Mouse (Mus musculus) limb, embryonic 13.5 days (tissue): ENCODE data around the gene Fras1. TPM values are rescaled to one million over a fixed set of nuclear protein-coding genes. Genes with fewer than 3 reads are reported as not detected.

Experiments
- ATAC-seq: fragments of 200-750 bp; cut with Nextera tagmentation; 2 replicates; pipeline ENCODE4 v1.8.0; 2017; ENCODE audit warnings: low read depth, moderate number of reproducible peaks, moderate TSS enrichment; ENCODE audit not compliant: low FRiP score
- H3K27ac ChIP-seq: fragments of 300-500 bp; sonication (generic); 2 replicates; pipeline ENCODE4 v1.5.1; 2015; ENCODE audit warnings: inconsistent platforms, mild to moderate bottlenecking, moderate library complexity
- H3K27me3 ChIP-seq: fragments of 300-500 bp; sonication (generic); 2 replicates; pipeline ENCODE4 v1.6.1; 2015; ENCODE audit warnings: mild to moderate bottlenecking, inconsistent platforms
- H3K36me3 ChIP-seq: fragments of 300-500 bp; sonication (generic); 2 replicates; pipeline ENCODE4 v1.6.1; 2015; ENCODE audit warnings: inconsistent platforms, mild to moderate bottlenecking, moderate library complexity
- H3K4me1 ChIP-seq: fragments of 300-500 bp; sonication (generic); 2 replicates; pipeline ENCODE4 v1.6.1; 2015; ENCODE audit warnings: inconsistent platforms
- H3K4me2 ChIP-seq: fragments of 300-500 bp; sonication (generic); replicated peaks from 2 replicates; pipeline ENCODE4 v1.6.1; 2015; ENCODE audit warnings: inconsistent platforms, mild to moderate bottlenecking, moderate library complexity
- H3K4me3 ChIP-seq: fragments of 300-500 bp; sonication (generic); 2 replicates; pipeline ENCODE4 v1.5.1; 2015; ENCODE audit warnings: moderate library complexity, mild to moderate bottlenecking, inconsistent platforms
- H3K9ac ChIP-seq: fragments of 300-500 bp; sonication (generic); 2 replicates; pipeline ENCODE4 v1.6.1; 2015; ENCODE audit warnings: mild to moderate bottlenecking, inconsistent platforms
- H3K9me3 ChIP-seq: fragments of 300-500 bp; sonication (generic); 2 replicates; pipeline ENCODE4 v1.6.1; 2016; ENCODE audit warnings: inconsistent platforms
- WGBS: fragments of 180-500 bp; shearing (Covaris S2); methylation state at CpG from one replicate; pipeline ENCODE4 v1.1.7; 2015; 5-methylcytosine and 5-hydroxymethylcytosine counted together
- polyA plus RNA-seq: library from polyadenylated mRNA; unstranded; fragments of >200 nt; fragmentation: Nextera tagmentation; extraction: Ambion mirVana; gene quantifications from 2 replicates; pipeline ENCODE4 v1.2.1, GENCODE M21; 2015

Fras1 gene
- polyA plus RNA-seq, 1 experiment from 2014 or later: 21.8 TPM

DNA sequence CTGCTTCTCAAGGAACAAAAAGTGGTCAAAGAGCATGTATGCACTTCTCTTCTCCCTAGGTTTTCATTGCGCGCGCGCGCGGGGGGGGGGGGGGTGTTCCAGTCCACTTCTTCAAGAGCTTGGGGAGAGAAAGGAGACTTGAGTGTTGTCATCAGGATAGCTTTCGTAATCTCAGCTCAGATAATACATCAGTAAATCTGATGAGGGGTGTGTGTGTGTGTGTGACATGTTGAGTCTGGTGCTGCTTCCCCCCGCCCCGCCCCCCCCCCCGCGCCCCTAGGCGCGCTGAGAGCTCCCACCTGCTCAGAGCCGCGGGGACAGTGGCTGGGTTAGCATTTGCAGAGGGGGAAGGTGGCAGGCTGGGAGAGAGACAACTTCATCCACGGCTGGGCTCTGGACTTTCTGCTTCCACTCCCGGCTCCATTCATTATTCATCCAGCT, 1.7 kb downstream of the Fras1 start:
- Histone ChIP-seq H3K36me3 (no peaks in the 10 kb centered on the region), H3K27me3 (peaks cover 9% of the 10 kb centered on the region; the same call in 1 of the 2 replicates), H3K9me3 (no peaks in the 10 kb centered on the region), H3K4me1 (peaks cover 32% of the 10 kb centered on the region), H3K27ac (no peak overlapping the region), H3K4me2 (peak overlapping the region; percentile 93), H3K9ac (peak overlapping the region; percentile 71), H3K4me3 (peak overlapping the region; percentile 67)
- no peak for ATAC-seq
- WGBS: under 1% methylated on average over 11 of the region's 17 CpGs

DNA sequence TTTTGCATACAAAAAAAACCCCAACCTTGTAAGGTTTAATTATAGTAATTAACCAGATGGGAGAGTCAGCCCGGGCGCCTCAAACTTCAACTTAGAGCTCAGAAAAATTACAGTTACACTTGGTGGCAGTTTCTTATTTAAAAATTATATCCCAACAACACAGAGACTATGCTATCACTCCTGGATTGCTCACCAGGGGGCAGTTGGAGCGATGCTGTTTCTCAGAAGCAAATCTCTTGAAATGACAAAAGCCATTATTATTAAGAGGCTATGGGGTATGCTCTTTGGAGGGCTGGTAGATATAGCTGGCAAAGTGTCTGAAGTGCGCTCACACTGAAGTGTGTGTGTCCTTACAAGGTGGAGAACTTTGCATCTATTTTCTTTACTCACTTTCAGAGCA, 2.5 kb downstream of the Fras1 start:
- peaks cover 9% of the 10 kb centered on the region; the same call in 1 of the 2 replicates for H3K27me3 ChIP-seq
- H3K4me2 ChIP-seq: peak overlapping the region; percentile 93
- WGBS: 62% methylated on average over 4 of the region's 4 CpGs
- H3K4me3 ChIP-seq: peak overlapping the region; percentile 67; the same call in 1 of the 2 replicates
- no peaks in the 10 kb centered on the region for H3K9me3 ChIP-seq
- H3K4me1 ChIP-seq: peaks cover 34% of the 10 kb centered on the region
- H3K27ac ChIP-seq: no peak overlapping the region
- ATAC-seq: no peak
- H3K36me3 ChIP-seq: no peaks in the 10 kb centered on the region
- H3K9ac ChIP-seq: peak overlapping the region; percentile 71; the same call in 1 of the 2 replicates

DNA sequence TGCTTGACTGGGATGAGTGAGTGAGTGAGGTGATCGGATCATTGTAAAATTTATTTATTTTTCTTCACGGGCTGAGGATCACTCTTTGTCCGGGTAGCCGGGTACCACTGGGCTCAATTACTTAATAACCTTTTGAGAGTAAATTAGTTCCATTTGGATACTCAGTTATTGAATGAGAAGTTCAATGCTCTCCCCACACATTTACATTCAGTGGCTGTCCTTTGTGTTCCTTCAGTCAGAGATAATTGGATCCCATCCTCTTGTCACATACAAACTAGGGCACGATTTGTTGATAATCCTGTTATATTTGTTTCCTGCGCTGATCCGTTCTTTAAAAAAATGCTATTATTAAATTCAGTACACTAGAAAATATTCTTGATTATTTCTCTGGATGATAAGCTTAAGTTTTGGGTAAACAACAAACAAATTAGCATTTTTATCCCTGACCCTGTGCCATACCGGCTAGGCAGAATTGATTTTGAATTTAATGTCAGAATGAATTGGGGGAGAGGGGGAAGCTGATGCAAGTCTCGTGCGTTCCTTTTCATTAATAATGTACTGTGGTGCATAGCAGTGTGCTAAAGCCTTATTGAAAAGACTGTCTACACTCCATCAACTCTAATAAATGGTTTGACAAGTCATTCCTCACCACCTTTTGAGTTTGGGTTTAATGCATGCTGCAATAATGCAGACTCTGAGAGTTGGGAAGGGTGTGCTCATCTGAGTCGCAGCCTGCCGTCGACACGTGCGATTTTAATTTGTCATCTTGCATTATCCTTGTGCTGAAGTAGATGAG, 12.6 kb downstream of the Fras1 start:
- H3K9ac ChIP-seq: no peak overlapping the region
- H3K4me2 ChIP-seq: no peak overlapping the region
- H3K4me1 ChIP-seq: no peaks in the 10 kb centered on the region
- H3K27me3 ChIP-seq: no peaks in the 10 kb centered on the region
- WGBS: 89% methylated on average over 15 of the region's 15 CpGs
- H3K36me3 ChIP-seq: 0 out of 2 replicates have a peak, but pooled peaks cover 4% of the 10 kb centered on the region
- H3K27ac ChIP-seq: no peak overlapping the region
- no peak overlapping the region for H3K4me3 ChIP-seq
- peaks cover 5% of the 10 kb centered on the region; the same call in 1 of the 2 replicates for H3K9me3 ChIP-seq
- no peak for ATAC-seq

DNA sequence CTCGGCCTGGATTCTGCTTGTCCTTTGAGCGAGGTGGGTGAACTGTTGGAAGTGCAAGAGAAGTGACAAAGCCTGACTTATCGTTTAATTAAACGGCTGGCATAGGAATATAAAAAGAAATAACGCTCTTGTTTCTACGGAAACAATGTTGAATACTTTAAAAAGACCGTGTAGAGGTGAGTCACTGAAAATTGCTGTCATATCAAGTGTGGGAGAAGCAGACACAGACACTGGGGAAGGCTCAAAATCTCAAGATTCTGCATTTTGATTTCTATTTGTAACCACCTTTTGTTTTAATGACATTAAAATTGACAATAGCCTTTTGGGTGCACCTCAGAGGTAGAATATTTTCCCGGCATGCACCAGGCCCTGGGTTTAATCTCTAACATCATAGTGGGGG, 14.6 kb downstream of the Fras1 start:
- 0 out of 2 replicates have a peak, but pooled peaks cover 4% of the 10 kb centered on the region for H3K36me3 ChIP-seq

DNA sequence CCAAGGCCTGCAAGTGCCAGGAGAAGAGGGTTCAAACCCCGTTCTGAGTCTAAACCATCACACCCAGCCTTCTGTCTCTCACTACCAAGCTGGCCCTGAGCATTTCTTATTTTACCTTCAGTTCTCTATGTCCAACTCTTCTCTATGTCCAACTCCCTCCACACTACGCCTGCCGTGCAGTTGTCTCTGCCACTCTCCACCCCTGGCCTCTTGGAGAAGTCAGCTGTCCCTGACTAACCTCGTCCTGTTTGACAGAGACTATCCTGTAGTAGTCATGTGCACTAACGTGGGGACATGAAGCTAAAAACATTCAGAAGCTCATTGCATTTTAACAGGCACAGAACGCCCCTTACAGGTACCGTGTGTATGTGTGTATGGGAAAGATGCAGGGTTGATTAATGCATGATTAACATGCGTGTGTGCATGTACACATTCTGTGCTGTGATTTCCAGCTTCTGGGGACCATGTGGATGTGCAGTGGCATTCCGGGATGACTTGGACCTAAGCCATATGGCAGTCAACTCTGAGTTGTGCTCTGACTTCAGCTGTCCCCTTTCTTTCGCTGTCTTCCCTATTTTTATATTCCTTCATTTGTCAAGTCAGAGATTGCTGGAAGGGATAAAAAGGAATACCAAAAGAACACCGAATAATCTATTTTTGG, 16.3 kb downstream of the Fras1 start:
- H3K27ac ChIP-seq: no peak overlapping the region
- H3K4me3 ChIP-seq: no peak overlapping the region
- 87% methylated on average over 11 of the region's 11 CpGs for WGBS
- H3K36me3 ChIP-seq: 0 out of 2 replicates have a peak, but pooled peaks cover 4% of the 10 kb centered on the region
- no peaks in the 10 kb centered on the region for H3K27me3 ChIP-seq
- H3K4me2 ChIP-seq: no peak overlapping the region
- H3K4me1 ChIP-seq: no peaks in the 10 kb centered on the region
- 0 out of 2 replicates have a peak, but pooled peaks have one; percentile 32 for ATAC-seq
- peaks cover 5% of the 10 kb centered on the region; the same call in 1 of the 2 replicates for H3K9me3 ChIP-seq
- H3K9ac ChIP-seq: no peak overlapping the region

More for the DNA sequence above, 14.6 kb downstream of the Fras1 start:
- ATAC-seq: no peak
- no peak overlapping the region for H3K4me3 ChIP-seq
- 98% methylated on average over 8 of the region's 8 CpGs for WGBS
- H3K9me3 ChIP-seq: peaks cover 5% of the 10 kb centered on the region; the same call in 1 of the 2 replicates
- H3K27ac ChIP-seq: no peak overlapping the region
- no peaks in the 10 kb centered on the region for H3K27me3 ChIP-seq
- no peak overlapping the region for H3K4me2 ChIP-seq
- H3K9ac ChIP-seq: no peak overlapping the region
- H3K4me1 ChIP-seq: no peaks in the 10 kb centered on the region

DNA sequence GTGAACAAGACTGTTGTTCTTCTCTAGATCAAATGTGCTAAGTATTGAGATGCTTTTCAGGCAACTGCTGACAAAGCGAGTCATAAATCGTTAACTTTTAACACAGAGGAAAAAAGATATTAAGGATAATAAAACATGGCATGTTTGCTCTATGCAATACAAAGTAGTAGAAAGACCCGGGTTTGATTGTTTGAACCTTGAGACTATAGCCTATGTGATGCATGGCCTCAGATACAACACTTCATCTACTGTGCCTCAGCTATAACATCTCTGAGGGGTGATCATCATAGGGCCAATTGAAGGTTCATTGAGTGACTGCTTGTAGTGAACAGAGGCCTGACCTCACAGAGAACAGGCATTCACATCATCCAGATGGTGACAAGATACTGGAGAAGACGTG, 17.3 kb downstream of the Fras1 start:
- H3K4me1 ChIP-seq: peaks cover 7% of the 10 kb centered on the region
- no peaks in the 10 kb centered on the region for H3K27me3 ChIP-seq
- H3K4me3 ChIP-seq: no peak overlapping the region
- no peak for ATAC-seq
- no peak overlapping the region for H3K9ac ChIP-seq
- no peak overlapping the region for H3K27ac ChIP-seq
- WGBS: 85% methylated on average over 4 of the region's 4 CpGs
- peaks cover 5% of the 10 kb centered on the region; the same call in 1 of the 2 replicates for H3K9me3 ChIP-seq
- no peak overlapping the region for H3K4me2 ChIP-seq
- 0 out of 2 replicates have a peak, but pooled peaks cover 4% of the 10 kb centered on the region for H3K36me3 ChIP-seq

DNA sequence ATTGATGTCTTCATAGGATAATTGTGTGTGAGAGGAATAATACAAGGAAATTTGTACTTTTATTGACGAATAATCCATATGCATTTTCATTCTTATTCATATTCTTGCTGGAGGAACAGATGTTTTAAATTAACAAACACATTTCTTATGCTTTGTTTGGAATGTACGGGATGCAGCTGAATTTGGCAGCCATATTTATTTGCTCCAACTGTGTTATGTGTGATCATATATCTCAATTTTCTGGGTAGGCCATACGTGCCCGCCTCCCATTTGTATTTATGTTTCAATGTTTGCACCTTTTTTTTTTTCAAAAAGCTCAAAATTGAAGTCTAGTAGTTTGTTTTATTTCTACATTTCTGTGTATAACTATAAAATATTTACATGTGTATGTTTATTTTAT, 21.2 kb downstream of the Fras1 start:
- Histone ChIP-seq H3K4me2 (no peak overlapping the region), H3K36me3 (no peaks in the 10 kb centered on the region), H3K9me3 (no peaks in the 10 kb centered on the region), H3K27me3 (no peaks in the 10 kb centered on the region), H3K4me3 (no peak overlapping the region), H3K4me1 (peaks cover 8% of the 10 kb centered on the region), H3K9ac (no peak overlapping the region), H3K27ac (no peak overlapping the region)
- ATAC-seq: no peak
- WGBS: 79% methylated on average over 4 of the region's 4 CpGs

DNA sequence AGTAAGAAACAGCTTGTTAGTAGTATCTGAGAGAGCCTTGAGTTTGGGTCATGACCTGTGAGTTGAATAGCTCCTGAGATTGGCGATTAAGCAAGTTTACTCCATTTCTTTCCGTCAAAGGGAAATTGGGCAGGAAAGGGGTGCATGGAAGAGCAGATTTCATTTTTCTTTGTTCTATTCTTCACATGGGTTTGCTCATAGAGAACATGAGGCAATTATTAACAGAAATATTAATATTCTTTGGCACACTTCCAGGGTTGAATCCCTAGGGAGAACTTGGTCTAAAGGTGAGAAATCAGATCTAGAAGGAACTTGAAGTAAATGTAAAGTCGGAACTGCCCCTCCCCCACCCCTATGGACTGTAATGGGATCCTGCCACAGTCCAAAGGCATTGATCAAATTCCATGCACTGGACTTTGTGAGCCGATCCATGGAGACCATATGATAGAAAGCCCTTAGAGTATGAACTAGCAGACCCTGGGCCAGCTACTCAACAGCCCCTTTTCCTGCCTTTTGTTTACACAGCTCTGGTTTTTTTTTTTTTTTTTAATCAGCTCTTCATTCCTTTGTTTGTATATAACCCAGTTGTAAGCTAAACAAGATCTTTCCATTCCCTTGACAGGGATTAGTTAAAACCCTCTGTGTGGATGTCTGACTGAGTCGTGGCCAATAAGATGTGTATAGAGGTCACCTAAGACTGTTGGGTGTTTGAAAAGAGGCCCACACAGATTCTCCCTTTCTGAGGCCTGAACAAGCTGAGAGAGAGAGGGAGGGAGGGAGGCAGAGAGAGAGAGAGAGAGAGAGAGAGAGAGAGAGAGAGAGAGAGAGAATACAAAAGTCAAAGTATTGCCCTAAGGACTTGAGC, 22.3 kb downstream of the Fras1 start:
- no peak overlapping the region for H3K27ac ChIP-seq
- no peak overlapping the region for H3K4me2 ChIP-seq
- H3K4me3 ChIP-seq: no peak overlapping the region
- no peaks in the 10 kb centered on the region for H3K9me3 ChIP-seq
- H3K4me1 ChIP-seq: peaks cover 8% of the 10 kb centered on the region
- no peak for ATAC-seq
- H3K9ac ChIP-seq: no peak overlapping the region
- no peaks in the 10 kb centered on the region for H3K27me3 ChIP-seq
- 47% methylated on average over 5 of the region's 5 CpGs for WGBS
- H3K36me3 ChIP-seq: no peaks in the 10 kb centered on the region

DNA sequence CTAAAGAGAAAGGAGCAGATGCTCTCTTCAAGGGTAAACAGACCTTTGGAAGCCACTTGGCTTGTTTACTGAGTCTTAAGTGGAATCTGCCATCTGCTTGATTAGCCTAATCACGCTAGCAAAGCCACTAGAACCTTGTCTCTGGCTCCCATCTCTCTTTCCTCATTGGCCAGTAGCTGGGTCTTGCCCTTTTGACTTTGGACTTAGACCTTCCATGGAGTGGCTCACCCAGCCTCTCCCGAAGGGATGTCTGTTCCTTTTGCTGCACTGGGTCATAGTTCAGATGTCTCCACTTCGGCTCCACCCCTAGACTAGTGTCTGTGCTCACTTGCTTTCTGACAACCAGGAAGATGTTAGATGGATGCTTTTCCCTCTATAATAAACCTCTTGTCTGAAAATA, 28.8 kb downstream of the Fras1 start:
- no peak for ATAC-seq
- Histone ChIP-seq H3K4me2 (no peak overlapping the region), H3K4me1 (0 out of 2 replicates have a peak, but pooled peaks cover 5% of the 10 kb centered on the region), H3K9ac (no peak overlapping the region), H3K9me3 (no peaks in the 10 kb centered on the region), H3K27ac (no peak overlapping the region), H3K27me3 (no peaks in the 10 kb centered on the region), H3K36me3 (no peaks in the 10 kb centered on the region), H3K4me3 (no peak overlapping the region)
- 80% methylated on average over 3 of the region's 3 CpGs for WGBS

DNA sequence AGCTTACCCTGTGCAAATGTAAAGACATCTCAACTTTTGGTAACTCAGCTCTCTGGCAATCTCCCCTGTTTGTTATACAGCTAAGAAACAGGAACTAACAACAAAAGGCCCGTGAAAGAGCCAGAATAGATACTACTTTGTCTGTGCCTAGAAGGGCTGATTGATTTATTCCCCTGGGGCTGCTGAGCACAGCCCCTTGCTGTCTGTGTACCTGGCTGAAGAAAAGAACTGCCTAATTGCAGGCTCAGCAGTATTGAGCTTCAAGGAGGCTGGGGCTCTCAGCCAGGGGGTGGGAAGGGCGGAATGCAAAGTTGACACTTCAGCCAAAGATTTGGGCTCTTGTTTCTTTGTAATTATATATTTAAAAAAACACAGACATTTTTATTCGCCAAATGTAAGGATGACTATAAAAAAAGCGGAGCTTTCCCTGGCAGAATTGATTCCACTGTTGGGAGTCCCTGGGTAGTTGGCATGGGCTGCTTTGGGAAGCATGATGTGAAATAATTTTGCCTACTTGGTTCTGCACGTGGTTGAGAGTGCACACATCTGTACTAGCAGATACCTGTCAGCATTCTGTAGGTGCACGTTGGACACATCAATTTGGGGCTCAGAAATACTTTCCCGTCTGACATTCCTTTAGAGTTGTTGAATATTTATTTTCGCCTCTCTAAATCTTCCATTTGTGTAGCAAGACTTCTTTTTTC, 31.5 kb downstream of the Fras1 start:
- Histone ChIP-seq H3K27ac (no peak overlapping the region), H3K4me1 (0 out of 2 replicates have a peak, but pooled peaks cover 10% of the 10 kb centered on the region), H3K9me3 (no peaks in the 10 kb centered on the region), H3K4me2 (no peak overlapping the region), H3K4me3 (no peak overlapping the region), H3K9ac (no peak overlapping the region), H3K36me3 (no peaks in the 10 kb centered on the region), H3K27me3 (no peaks in the 10 kb centered on the region)
- 60% methylated on average over 8 of the region's 8 CpGs for WGBS
- no peak for ATAC-seq

DNA sequence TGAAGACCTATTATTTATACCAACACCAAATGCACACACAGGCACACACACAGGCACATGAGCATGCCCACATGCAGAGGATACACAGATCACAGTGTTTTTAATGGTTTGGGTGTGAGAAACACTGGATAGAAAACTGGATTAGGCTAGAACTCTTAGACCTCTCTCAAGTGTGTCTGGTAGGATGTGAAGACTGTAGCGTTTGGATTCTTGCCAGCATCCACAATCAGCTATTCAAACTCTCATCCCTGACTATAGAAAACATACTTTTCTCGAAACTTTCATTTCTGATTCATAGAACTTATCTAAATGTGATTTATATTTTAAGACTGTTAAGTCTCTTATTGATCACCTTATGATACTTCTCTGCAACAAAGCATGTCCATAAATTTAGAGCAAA, 34.5 kb downstream of the Fras1 start:
- Histone ChIP-seq H3K27ac (no peak overlapping the region), H3K27me3 (no peaks in the 10 kb centered on the region), H3K9ac (no peak overlapping the region), H3K4me3 (no peak overlapping the region), H3K4me2 (no peak overlapping the region), H3K36me3 (no peaks in the 10 kb centered on the region), H3K9me3 (no peaks in the 10 kb centered on the region), H3K4me1 (peaks cover 21% of the 10 kb centered on the region)
- 83% methylated on average over 2 of the region's 2 CpGs for WGBS
- ATAC-seq: no peak
